In genomic region chr16:95742740-95743030, GRCm38 (mm10) we compare ENCODE assay signal across 21 mouse cellular contexts. TPM values are rescaled to one million over a fixed set of nuclear protein-coding genes. Genes with fewer than 3 reads are reported as not detected.
DNase-seq lines count a peak whose midpoint lies in the region; ATAC-seq and TF ChIP-seq lines count a peak whose summit lies in the region.
"Had no signal": no experiment of that assay in that cellular context is flagged by ENCODE, and none has a peak within 500 bp of the region (broad histone marks: within the 10 kb centered on the region; RNA-seq: fewer than 3 reads in every experiment).

No protein-coding gene starts in this region.

- TF ChIP-seq POLR2A in embryonic fibroblast, embryonic 13.5 days (IDR thresholded peaks at IDR 0.05; ENCODE audit: low read depth, low read length) = no peak

- H3K4me1 ChIP-seq in heart, embryonic 16.5 days (ENCODE audit: control insufficient read depth, insufficient read depth, low read length) = peaks cover 10% of the 10 kb centered on the region
- peaks cover 7% of the 10 kb centered on the region; the same call in 1 of the 2 replicates for H3K4me1 ChIP-seq in heart, embryonic 10.5 days
- H3K4me1 ChIP-seq in lung, embryonic 14.5 days (ENCODE audit: insufficient read depth) = peaks cover 16% of the 10 kb centered on the region
- H3K4me1 ChIP-seq in embryonic fibroblast, embryonic 13.5 days (ENCODE audit: control insufficient read depth, insufficient read depth, low read length) = peaks cover 10% of the 10 kb centered on the region
- H3K4me1 ChIP-seq in limb, embryonic 10.5 days = peaks cover 35% of the 10 kb centered on the region
- H3K4me1 ChIP-seq in hindbrain, embryonic 14.5 days (replicated peaks; ENCODE audit: control insufficient read depth, insufficient read depth, low read length) = no peaks in the 10 kb centered on the region
- H3K4me1 ChIP-seq: forebrain, embryonic 15.5 days had no signal

- H3K27me3 ChIP-seq in heart, embryonic 16.5 days (ENCODE audit: control insufficient read depth, insufficient read depth, low read length) = no peaks in the 10 kb centered on the region
- H3K27me3 ChIP-seq in heart, embryonic 10.5 days (ENCODE audit: insufficient read depth, poor library complexity, severe bottlenecking) = no peaks in the 10 kb centered on the region; the same call in 1 of the 2 replicates
- H3K27me3 ChIP-seq in lung, embryonic 14.5 days (ENCODE audit: insufficient read depth, low read length) = no peaks in the 10 kb centered on the region
- no peaks in the 10 kb centered on the region for H3K27me3 ChIP-seq in limb, embryonic 10.5 days (ENCODE audit: low read depth, poor library complexity, severe bottlenecking)
- no peaks in the 10 kb centered on the region for H3K27me3 ChIP-seq in hindbrain, embryonic 14.5 days (ENCODE audit: control insufficient read depth, insufficient read depth, low read length)
- H3K27me3 ChIP-seq: forebrain, embryonic 15.5 days; hindbrain, embryonic 15.5 days; neural tube, embryonic 13.5 days had no signal

- DNase-seq in heart, embryonic 10.5 days (ENCODE audit: low spot score) = no peak
- DNase-seq in lung, embryonic 14.5 days = peak; percentile 63
- no peak for DNase-seq in lung, postnatal 4 days
- DNase-seq in limb, embryonic 10.5 days (ENCODE audit: low spot score) = no peak
- no peak for DNase-seq in layer of hippocampus, adult 2 months (ENCODE audit: low spot score in 2 of 2)
- DNase-seq in hindbrain, embryonic 14.5 days (ENCODE audit: low spot score) = no peak
- DNase-seq: adrenal gland, postnatal 36 days; cerebellum, adult 8-10 months; layer of hippocampus, postnatal 36 days; left cerebral cortex, postnatal 4 days; lung, adult 2 months; right cerebral cortex, postnatal 14 days; thymus, postnatal 4 days had no signal

- peak overlapping the region; percentile 15; the same call in 1 of the 2 replicates for H3K9ac ChIP-seq in heart, embryonic 16.5 days (ENCODE audit: low read length)
- H3K9ac ChIP-seq in lung, embryonic 14.5 days = no peak overlapping the region
- no peak overlapping the region for H3K9ac ChIP-seq in hindbrain, embryonic 14.5 days
- H3K9ac ChIP-seq: forebrain, embryonic 15.5 days; hindbrain, embryonic 15.5 days; neural tube, embryonic 13.5 days had no signal

- no peaks in the 10 kb centered on the region for H3K36me3 ChIP-seq in heart, embryonic 16.5 days (ENCODE audit: control insufficient read depth, insufficient read depth)
- H3K36me3 ChIP-seq in heart, embryonic 10.5 days = no peaks in the 10 kb centered on the region
- no peaks in the 10 kb centered on the region for H3K36me3 ChIP-seq in lung, embryonic 14.5 days (ENCODE audit: insufficient read depth)
- H3K36me3 ChIP-seq in limb, embryonic 10.5 days = no peaks in the 10 kb centered on the region
- no peaks in the 10 kb centered on the region for H3K36me3 ChIP-seq in hindbrain, embryonic 14.5 days (replicated peaks; ENCODE audit: control insufficient read depth, insufficient read depth)
- H3K36me3 ChIP-seq: embryonic facial prominence, embryonic 10.5 days; forebrain, embryonic 15.5 days; hindbrain, embryonic 15.5 days; neural tube, embryonic 13.5 days had no signal

- ATAC-seq in heart, embryonic 16.5 days (replicated peaks; ENCODE audit: extremely low read depth, insufficient read depth, low FRiP score) = no peak
- ATAC-seq in lung, embryonic 14.5 days (ENCODE audit: insufficient read depth) = peak; percentile 41; the same call in 1 of the 2 replicates
- ATAC-seq in hindbrain, embryonic 14.5 days (ENCODE audit: low FRiP score) = no peak
- ATAC-seq: forebrain, embryonic 15.5 days had no signal

- no peaks in the 10 kb centered on the region for H3K9me3 ChIP-seq in heart, embryonic 16.5 days (replicated peaks; ENCODE audit: control insufficient read depth, low read length)
- H3K9me3 ChIP-seq in heart, embryonic 10.5 days = no peaks in the 10 kb centered on the region
- no peaks in the 10 kb centered on the region for H3K9me3 ChIP-seq in lung, embryonic 14.5 days (ENCODE audit: low read depth, low read length)
- no peaks in the 10 kb centered on the region for H3K9me3 ChIP-seq in limb, embryonic 10.5 days (replicated peaks)
- no peaks in the 10 kb centered on the region for H3K9me3 ChIP-seq in hindbrain, embryonic 14.5 days (ENCODE audit: control insufficient read depth, low read length)
- H3K9me3 ChIP-seq: embryonic facial prominence, embryonic 10.5 days; forebrain, embryonic 15.5 days; hindbrain, embryonic 15.5 days; neural tube, embryonic 13.5 days had no signal

- TF ChIP-seq CTCF in lung, embryonic 14.5 days (IDR thresholded peaks at IDR 0.05; ENCODE audit: low read depth) = no peak
- no peak for TF ChIP-seq CTCF in embryonic fibroblast, embryonic 13.5 days (IDR thresholded peaks at IDR 0.05; ENCODE audit: borderline replicate concordance, insufficient read depth, low read length)
- TF ChIP-seq CTCF in layer of hippocampus, adult 2 months (conservative IDR thresholded peaks at IDR 0.05) = no peak

- no peak overlapping the region for H3K4me2 ChIP-seq in heart, embryonic 16.5 days (ENCODE audit: low read depth, low read length)
- H3K4me2 ChIP-seq in lung, embryonic 14.5 days = no peak overlapping the region
- no peak overlapping the region for H3K4me2 ChIP-seq in hindbrain, embryonic 14.5 days (replicated peaks)
- H3K4me2 ChIP-seq: forebrain, embryonic 15.5 days; hindbrain, embryonic 15.5 days; liver, embryonic 11.5 days; neural tube, embryonic 13.5 days had no signal

- 44% methylated on average over 6 of the region's 6 CpGs for WGBS in heart, embryonic 16.5 days
- 28% methylated on average over 6 of the region's 6 CpGs for WGBS in heart, embryonic 10.5 days
- 14% methylated on average over 6 of the region's 6 CpGs for WGBS in lung, embryonic 14.5 days
- 28% methylated on average over 6 of the region's 6 CpGs for WGBS in limb, embryonic 10.5 days
- 89% methylated on average over 6 of the region's 6 CpGs for WGBS in hindbrain, embryonic 14.5 days

- H3K27ac ChIP-seq in heart, embryonic 16.5 days (ENCODE audit: low read length) = peak overlapping the region; percentile 63
- no peak overlapping the region for H3K27ac ChIP-seq in heart, embryonic 10.5 days
- H3K27ac ChIP-seq in lung, embryonic 14.5 days (ENCODE audit: low read depth) = no peak overlapping the region; the same call in 1 of the 2 replicates
- peak overlapping the region; percentile 45 for H3K27ac ChIP-seq in embryonic fibroblast, embryonic 13.5 days (ENCODE audit: insufficient read depth, low read length)
- peak overlapping the region; percentile 37; the same call in 1 of the 2 replicates for H3K27ac ChIP-seq in limb, embryonic 10.5 days
- H3K27ac ChIP-seq in layer of hippocampus, adult 2 months = no peak overlapping the region
- no peak overlapping the region for H3K27ac ChIP-seq in hindbrain, embryonic 14.5 days
- H3K27ac ChIP-seq: embryonic facial prominence, embryonic 10.5 days; forebrain, embryonic 15.5 days; hindbrain, embryonic 15.5 days; neural tube, embryonic 13.5 days had no signal

- no peak overlapping the region for H3K4me3 ChIP-seq in heart, embryonic 16.5 days (ENCODE audit: low read length)
- H3K4me3 ChIP-seq in heart, embryonic 10.5 days = no peak overlapping the region
- no peak overlapping the region for H3K4me3 ChIP-seq in lung, embryonic 14.5 days (ENCODE audit: low read depth, low read length)
- H3K4me3 ChIP-seq in embryonic fibroblast, embryonic 13.5 days (ENCODE audit: insufficient read depth, low read length) = no peak overlapping the region
- no peak overlapping the region for H3K4me3 ChIP-seq in limb, embryonic 10.5 days
- H3K4me3 ChIP-seq in layer of hippocampus, adult 2 months = no peak overlapping the region
- H3K4me3 ChIP-seq in hindbrain, embryonic 14.5 days (replicated peaks; ENCODE audit: low read length) = no peak overlapping the region
- H3K4me3 ChIP-seq: embryonic facial prominence, embryonic 10.5 days; erythroblast, embryonic 14.5 days; forebrain, embryonic 15.5 days; hindbrain, embryonic 15.5 days; neural tube, embryonic 13.5 days had no signal

RNA-seq across cellular contexts. Expression of gene Ets2, which starts 40.8 kb away (rescaled TPM):
- polyA plus RNA-seq in heart, embryonic 16.5 days (2015; fragmentation: Nextera tagmentation; extraction: Ambion mirVana) = 71.1 and 73.6 TPM in 2 replicates
- 38.5 and 41.0 TPM in 2 replicates for polyA plus RNA-seq in heart, embryonic 10.5 days (2016; fragmentation: Nextera tagmentation; extraction: Ambion mirVana)
- polyA plus RNA-seq in lung, embryonic 14.5 days (2014; fragmentation: Nextera tagmentation; extraction: Ambion mirVana) = 72.6 and 74.7 TPM in 2 replicates
- 39.9 and 65.7 TPM in 2 replicates for polyA plus RNA-seq in embryonic fibroblast, embryonic 13.5 days (2011; ENCODE audit: insufficient read length, low read depth, missing spikeins)
- 110 and 119 TPM in 2 replicates for polyA plus RNA-seq in limb, embryonic 10.5 days (2016; fragmentation: Nextera tagmentation; extraction: Ambion mirVana)
- total RNA-seq in layer of hippocampus, adult 2 months (2021) = 10 to 100 TPM; 70.3 to 77.0 TPM
- polyA plus RNA-seq in hindbrain, embryonic 14.5 days (2014; fragmentation: Nextera tagmentation; extraction: Ambion mirVana) = 20.6 and 23.7 TPM in 2 replicates

Comparison
In these comparisons a context has a peak if more than half of its experiments do, and no peak if none do; other contexts are left out.
1. H3K27ac ChIP-seq: peak in heart, embryonic 16.5 days (single experiment), embryonic fibroblast, embryonic 13.5 days (single experiment) and limb, embryonic 10.5 days (single experiment); none in heart, embryonic 10.5 days (single experiment), lung, embryonic 14.5 days (single experiment), layer of hippocampus, adult 2 months (single experiment) and hindbrain, embryonic 14.5 days (single experiment).